Mouse (Mus musculus) lung, postnatal 0 days (tissue): ENCODE data around the gene Amacr.

Experiments used
- CTCF ChIP-seq: IDR thresholded peaks from 2 replicates; pipeline ENCODE4 v1.5.1; 2016; ENCODE audit warnings: antibody characterized with exemption, mild to moderate bottlenecking
- EP300 ChIP-seq: IDR thresholded peaks from 2 replicates; pipeline ENCODE4 v1.6.1; 2016; ENCODE audit warnings: antibody characterized with exemption, mild to moderate bottlenecking, control low read depth

- TF ChIP-seq CTCF (no peak), EP300 (no peak)
These were observed 54.5 kb downstream of the Amacr start for GRCm38 (mm10) chr15:11035947-11036474.
